Mouse (Mus musculus) stomach, embryonic 14.5 days (tissue): Measurements from ENCODE around the gene Vmn1r12. TPM values are rescaled to one million over a fixed set of nuclear protein-coding genes. Genes with fewer than 3 reads are reported as not detected.
"Not testable (repeated sequence)": the region's sequence is repeated elsewhere in the genome, so short reads cannot be mapped to it uniquely, and the experiment has no call there.

ENCODE experiments used
- ATAC-seq: fragments of 200-750 bp; cut with Nextera tagmentation; 2 replicates; pipeline ENCODE4 v1.8.0; 2017; ENCODE audit warnings: low read depth, moderate TSS enrichment; ENCODE audit not compliant: insufficient number of reproducible peaks, insufficient read depth, low FRiP score
- H3K27ac ChIP-seq: fragments of 300-500 bp; sonication (generic); 2 replicates; pipeline ENCODE4 v1.5.1; 2014; ENCODE audit warnings: mild to moderate bottlenecking, low read length, moderate library complexity, mixed read lengths
- H3K27me3 ChIP-seq: fragments of 300-500 bp; sonication (generic); 2 replicates; pipeline ENCODE4 v1.6.1; 2014; ENCODE audit warnings: low read length, control low read depth, mixed read lengths; ENCODE audit not compliant: control insufficient read depth, insufficient read depth
- H3K36me3 ChIP-seq: fragments of 300-500 bp; sonication (generic); 2 replicates; pipeline ENCODE4 v1.6.1; 2014; ENCODE audit warnings: mild to moderate bottlenecking, control low read depth, low read length, moderate library complexity, mixed read lengths; ENCODE audit not compliant: control insufficient read depth, insufficient read depth
- H3K4me1 ChIP-seq: fragments of 300-500 bp; sonication (generic); 2 replicates; pipeline ENCODE4 v1.6.1; 2014; ENCODE audit warnings: low read length, control low read depth, mixed read lengths; ENCODE audit not compliant: control insufficient read depth, insufficient read depth
- H3K4me2 ChIP-seq: fragments of 300-500 bp; sonication (generic); replicated peaks from 2 replicates; pipeline ENCODE4 v1.6.1; 2014; ENCODE audit warnings: low read depth, low read length, control low read depth
- H3K4me3 ChIP-seq: fragments of 300-500 bp; sonication (generic); 2 replicates; pipeline ENCODE4 v1.5.1; 2014; ENCODE audit warnings: low read depth, low read length, control low read depth
- H3K9ac ChIP-seq: fragments of 300-500 bp; sonication (generic); replicated peaks from 2 replicates; pipeline ENCODE4 v1.6.1; 2014; ENCODE audit warnings: low read depth, mild to moderate bottlenecking, control low read depth, low read length, moderate library complexity, mixed read lengths
- H3K9me3 ChIP-seq: fragments of 300-500 bp; sonication (generic); 2 replicates; pipeline ENCODE4 v1.6.1; 2016; ENCODE audit warnings: low read depth, low read length, control low read depth; ENCODE audit not compliant: control insufficient read depth
- WGBS: fragments of 180-500 bp; shearing (Covaris S2); extraction: QIAGEN DNeasy Blood & Tissue Kit; methylation state at CpG from one replicate; pipeline ENCODE4 v1.1.7; 2014; 5-methylcytosine and 5-hydroxymethylcytosine counted together
- polyA plus RNA-seq: library from polyadenylated mRNA; unstranded; fragments of >200 nt; fragmentation: Nextera tagmentation; extraction: Ambion mirVana; gene quantifications from 2 replicates; pipeline ENCODE4 v1.2.1, GENCODE M21; 2014

Gene Vmn1r12
- polyA plus RNA-seq: not detected in 2 replicates

GRCm38 (mm10) chr6:57156619-57157018 lies at the start of gene Vmn1r12:
Vmn1r12 (plus strand) TSS chr6:57156919.
- WGBS: 86% methylated on average over 2 of the region's 2 CpGs
- Histone ChIP-seq H3K27ac (no peak within 1 kb of the TSS), H3K9me3 (no peaks in the 10 kb centered on the region), H3K27me3 (no peaks in the 10 kb centered on the region), H3K4me1 (no peaks in the 10 kb centered on the region), H3K4me2 (no peak within 1 kb of the TSS), H3K4me3 (no peak within 1 kb of the TSS), H3K9ac (no peak within 1 kb of the TSS), H3K36me3 (no peaks in the 10 kb centered on the region)
- no peak for ATAC-seq

- WGBS: 81% methylated on average over 3 of the region's 3 CpGs
- Histone ChIP-seq H3K36me3 (no peaks in the 10 kb centered on the region), H3K9ac (no peak within 1 kb of the TSS), H3K27me3 (no peaks in the 10 kb centered on the region), H3K27ac (no peak within 1 kb of the TSS), H3K9me3 (no peaks in the 10 kb centered on the region), H3K4me1 (no peaks in the 10 kb centered on the region), H3K4me2 (no peak within 1 kb of the TSS), H3K4me3 (no peak within 1 kb of the TSS)
- no peak for ATAC-seq
These were observed 47.6 kb upstream of the Vmn1r12 start, which contains the start of gene Vmn1r10 for GRCm38 (mm10) chr6:57109154-57109553. Vmn1r10 (plus strand) TSS chr6:57109454.

- H3K27ac ChIP-seq: no peak within 1 kb of the TSS
- ATAC-seq: no peak
- no peak within 1 kb of the TSS for H3K4me3 ChIP-seq
- H3K9ac ChIP-seq: no peak within 1 kb of the TSS
- no peaks in the 10 kb centered on the region for H3K27me3 ChIP-seq
- H3K9me3 ChIP-seq: no peaks in the 10 kb centered on the region
- no peaks in the 10 kb centered on the region for H3K4me1 ChIP-seq
- no peak within 1 kb of the TSS for H3K4me2 ChIP-seq
- H3K36me3 ChIP-seq: no peaks in the 10 kb centered on the region
- 77% methylated on average over 1 of the region's 1 CpGs for WGBS
These were observed 23.6 kb upstream of the Vmn1r12 start, which contains the start of gene Vmn1r11 for GRCm38 (mm10) chr6:57133155-57133554. Vmn1r11 (plus strand) TSS chr6:57133455.

GRCm38 (mm10) chr6:57190016-57190415 lies 33.3 kb downstream of the Vmn1r12 start:
- H3K36me3 ChIP-seq, H3K9ac ChIP-seq, H3K4me3 ChIP-seq, H3K27me3 ChIP-seq, H3K4me2 ChIP-seq, H3K27ac ChIP-seq, H3K9me3 ChIP-seq, H3K4me1 ChIP-seq, ATAC-seq: not testable (repeated sequence)
- WGBS: 47% methylated on average over 3 of the region's 3 CpGs

GRCm38 (mm10) chr6:57202990-57203389 lies 46.3 kb downstream of the Vmn1r12 start, which contains the start of gene Vmn1r13:
Vmn1r13 (plus strand) TSS chr6:57203290.
- not testable (repeated sequence) for H3K4me2 ChIP-seq, H3K9me3 ChIP-seq, H3K36me3 ChIP-seq, H3K4me3 ChIP-seq, ATAC-seq, H3K27me3 ChIP-seq, H3K4me1 ChIP-seq, H3K9ac ChIP-seq, H3K27ac ChIP-seq
- WGBS: 83% methylated on average over 1 of the region's 1 CpGs

Other genes starting within 250 kb of the Vmn1r12 start
- gene Nt5c3, start 233.0 kb upstream of the Vmn1r12 start, polyA plus RNA-seq: 75.1 and 80.5 TPM in 2 replicates
- 0.43 TPM in 1 of 2 replicates, not detected in the other for gene Vmn1r4, start 232.9 kb upstream of the Vmn1r12 start, polyA plus RNA-seq
- not detected in 2 replicates for gene Vmn1r5, start 186.6 kb upstream of the Vmn1r12 start, polyA plus RNA-seq
- not detected in 2 replicates for gene Vmn1r6, start 159.7 kb upstream of the Vmn1r12 start, polyA plus RNA-seq
- gene Vmn1r7, start 131.6 kb upstream of the Vmn1r12 start, polyA plus RNA-seq: not detected in 2 replicates
- gene Vmn1r8, start 124.6 kb upstream of the Vmn1r12 start, polyA plus RNA-seq: not detected in 2 replicates
- gene Vmn1r9, start 90.1 kb upstream of the Vmn1r12 start, polyA plus RNA-seq: not detected in 2 replicates
- not detected in 2 replicates for gene Vmn1r10, start 47.5 kb upstream of the Vmn1r12 start, polyA plus RNA-seq
- not detected in 2 replicates for gene Vmn1r11, start 23.5 kb upstream of the Vmn1r12 start, polyA plus RNA-seq
- gene Vmn1r13, start 46.4 kb downstream of the Vmn1r12 start, polyA plus RNA-seq: not detected in 2 replicates
- not detected in 2 replicates for gene Vmn1r14, start 74.8 kb downstream of the Vmn1r12 start, polyA plus RNA-seq
- gene Vmn1r15, start 101.0 kb downstream of the Vmn1r12 start, polyA plus RNA-seq: not detected in 2 replicates
- gene Vmn1r16, start 172.6 kb downstream of the Vmn1r12 start, polyA plus RNA-seq: not detected in 2 replicates
- gene Vmn1r17, start 206.8 kb downstream of the Vmn1r12 start, polyA plus RNA-seq: not detected in 2 replicates
- gene Vmn1r18, start 238.9 kb downstream of the Vmn1r12 start, polyA plus RNA-seq: not detected in 2 replicates
- gene Vmn1r19, start 246.9 kb downstream of the Vmn1r12 start, polyA plus RNA-seq: not detected in 2 replicates